Mouse (Mus musculus): ENCODE measurements at regions not wholly inside any gene's neighbourhood (a gene's known extent, or its start where the extent isn't known, plus 50 kb on each side); places are given as distances from the start of the nearest gene placed in this dataset.

DNA sequence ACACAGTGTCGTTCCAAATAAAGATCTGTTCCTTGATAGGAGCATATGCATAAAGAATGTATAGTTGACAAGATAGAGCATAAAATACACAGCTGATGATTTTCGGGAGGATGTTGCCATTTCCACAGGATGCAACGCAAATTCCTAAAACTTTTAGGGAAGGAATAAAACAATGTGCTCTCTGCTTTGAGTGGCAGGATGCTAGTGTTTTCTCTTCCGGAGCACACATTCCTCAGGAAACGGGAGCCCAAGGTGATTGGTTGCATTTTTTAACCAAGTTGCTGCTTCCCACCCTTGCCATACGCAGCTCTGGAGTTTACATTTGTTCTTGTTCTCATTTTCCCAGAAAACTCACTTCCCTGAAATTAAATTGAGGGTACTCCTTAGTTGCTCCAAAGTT is 116.8 kb upstream of the Arhgap28 start:
- no peak for DNase-seq

DNA sequence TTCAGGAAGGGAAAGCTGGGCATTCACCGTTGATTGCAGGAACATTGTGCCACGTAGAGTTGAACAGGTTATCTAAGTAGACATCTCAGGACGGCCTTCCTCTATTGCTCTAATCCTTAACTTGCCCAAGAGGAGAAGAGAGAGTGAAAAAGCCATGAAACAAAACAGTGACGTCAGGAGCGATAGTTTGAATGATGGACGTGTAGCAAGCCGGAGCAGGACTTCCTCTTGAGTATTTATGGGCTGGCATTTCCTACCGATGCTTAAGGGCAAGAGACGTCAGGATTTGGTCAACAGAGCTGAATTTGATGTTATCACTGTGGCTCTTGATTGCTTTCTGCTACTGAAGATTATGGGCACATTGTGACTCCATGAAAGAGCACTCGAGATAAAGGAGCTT is 130.5 kb upstream of the Arhgap28 start:
- DNase-seq = no peak

DNA sequence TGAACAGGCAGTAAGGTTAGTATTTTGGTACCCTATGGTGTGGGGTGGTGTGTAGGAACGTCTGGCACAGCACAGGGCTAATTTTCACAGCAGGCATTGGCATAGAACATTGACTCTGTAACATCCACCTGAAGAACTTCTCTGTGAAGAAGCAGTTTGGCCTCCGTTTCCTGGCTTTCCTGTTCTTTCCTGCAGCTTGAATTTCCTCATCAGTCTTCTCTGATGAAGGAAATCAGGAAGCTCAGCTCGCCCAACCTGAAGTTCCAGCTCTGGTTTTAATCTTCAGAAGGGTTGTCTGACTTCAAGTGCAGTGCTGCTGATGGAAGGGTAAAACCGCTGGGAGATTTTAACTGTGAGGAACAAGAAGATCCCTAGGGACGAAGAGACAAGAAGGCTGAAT is 131.5 kb upstream of the Arhgap28 start:
- no peak for DNase-seq

DNA sequence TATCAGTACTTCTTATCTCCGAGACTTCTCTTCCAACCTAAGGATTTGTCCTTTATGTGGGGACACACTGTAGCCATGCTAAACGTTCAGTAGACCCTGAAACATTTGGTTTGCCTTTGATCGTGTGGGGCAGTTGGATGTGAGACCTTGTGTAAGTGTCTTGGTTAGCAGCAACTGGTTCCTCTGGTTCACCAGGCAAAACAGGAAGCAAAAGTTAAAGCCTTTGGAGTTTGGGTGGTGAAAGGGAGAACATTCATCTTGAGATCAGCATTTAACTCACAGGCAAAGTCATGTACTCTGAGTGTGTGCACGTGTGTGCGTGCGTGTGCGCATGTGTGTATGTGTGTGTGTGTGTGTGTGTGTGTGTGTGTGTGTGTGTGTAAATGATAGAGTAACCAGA is 130.3 kb upstream of the L3mbtl4 start:
- no peak for DNase-seq

DNA sequence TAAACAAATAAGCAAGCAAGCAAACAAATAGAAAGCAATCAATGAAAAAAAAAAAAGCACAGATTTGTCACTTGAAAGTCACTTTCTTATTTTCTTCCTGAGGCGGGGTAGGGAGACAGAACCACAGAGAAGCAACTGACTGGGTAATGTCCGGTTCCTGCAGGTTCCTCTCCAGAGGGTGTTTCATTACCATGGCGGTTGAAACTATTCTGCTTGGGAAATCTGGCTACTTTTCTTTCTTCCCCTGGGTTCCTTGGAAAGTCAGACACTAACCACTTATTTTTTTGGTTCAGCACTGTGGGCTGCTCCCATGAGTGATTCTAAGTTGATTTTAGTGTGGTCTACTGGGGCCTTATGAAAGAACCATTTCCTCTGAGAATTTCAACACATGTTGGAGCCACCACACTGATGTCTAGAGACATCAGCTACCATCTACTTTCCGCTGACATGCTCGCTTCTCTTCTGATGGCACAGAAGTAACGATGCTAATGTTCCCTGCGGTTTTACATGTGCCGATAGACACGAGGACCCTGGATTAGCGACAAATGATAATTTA is 124.3 kb upstream of the L3mbtl4 start:
- no peak for DNase-seq

DNA sequence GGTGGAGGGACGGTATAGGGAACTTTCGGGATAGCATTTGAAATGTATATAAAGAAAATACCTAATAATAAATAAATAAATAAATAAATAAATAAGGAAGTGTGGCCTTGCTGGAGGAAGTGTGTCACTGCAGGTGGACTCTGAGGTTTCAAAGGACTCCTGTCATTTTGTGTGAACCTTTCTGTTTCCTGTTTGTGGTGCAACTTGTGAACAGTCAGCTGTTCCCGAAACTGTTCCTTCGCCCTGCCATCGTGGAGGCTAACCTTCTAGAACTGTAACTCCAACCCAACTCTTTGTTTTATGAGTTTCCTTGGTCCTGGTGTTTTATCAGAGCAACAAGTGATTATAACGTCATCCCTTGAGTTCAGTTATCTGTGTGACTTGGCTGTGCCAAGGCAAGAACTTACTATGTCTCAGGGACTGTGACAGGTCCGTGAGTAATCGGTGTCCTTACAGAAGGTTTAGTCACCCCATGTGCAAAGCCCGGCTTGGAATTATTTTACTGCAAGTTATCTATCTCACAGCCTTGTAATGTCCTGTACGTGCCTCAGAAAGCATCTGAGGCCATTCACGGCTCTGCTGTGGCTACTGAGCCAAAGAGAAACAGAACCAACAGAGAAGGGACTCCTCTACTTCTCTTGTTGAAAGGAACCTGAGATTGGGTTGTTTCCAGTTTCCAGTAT is 121.0 kb upstream of the L3mbtl4 start:
- peak; percentile 69 for DNase-seq

DNA sequence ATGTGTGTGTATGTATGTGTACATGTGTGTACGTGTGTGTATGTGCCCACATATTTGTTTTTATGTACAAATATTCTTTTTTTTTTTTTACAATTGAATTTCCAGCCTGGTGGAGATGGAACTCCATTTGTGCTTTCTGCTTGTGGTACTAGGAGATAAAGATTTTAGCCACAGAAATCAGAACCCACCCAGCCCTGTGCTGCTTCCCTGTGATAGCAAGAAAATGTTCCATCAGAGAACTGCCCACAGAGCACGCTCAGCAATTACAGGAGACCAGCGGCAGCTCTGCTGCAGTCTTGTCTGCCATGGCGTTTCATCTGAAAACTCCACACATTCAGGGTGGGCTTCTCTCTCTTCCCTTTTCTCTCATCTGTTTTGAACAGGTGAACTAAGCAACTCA is 118.7 kb upstream of the L3mbtl4 start:
- no peak for DNase-seq

DNA sequence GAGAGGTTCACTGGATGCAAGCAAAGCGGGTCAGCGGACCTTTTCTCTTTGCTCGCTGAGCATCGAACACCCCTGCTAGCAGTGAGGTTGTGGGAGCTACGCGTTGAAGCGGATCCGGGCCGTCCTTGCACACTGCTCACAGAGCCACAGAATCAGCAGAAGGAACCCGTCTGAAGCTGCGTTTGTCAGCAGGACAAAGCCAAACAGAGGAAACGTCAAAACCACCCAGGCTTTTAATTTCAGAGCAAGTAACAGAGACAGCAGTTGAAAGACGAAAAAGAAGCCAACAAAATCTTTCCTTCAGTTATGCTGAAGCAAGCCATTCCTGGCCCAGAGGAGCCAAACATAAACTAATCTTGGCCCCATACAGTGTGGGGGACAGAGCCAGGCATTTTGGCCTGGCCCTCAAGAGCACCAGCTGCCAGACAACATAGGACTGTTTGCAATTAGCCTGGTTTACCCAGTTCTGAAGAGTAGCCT is 115.4 kb upstream of the L3mbtl4 start:
- DNase-seq = no peak

DNA sequence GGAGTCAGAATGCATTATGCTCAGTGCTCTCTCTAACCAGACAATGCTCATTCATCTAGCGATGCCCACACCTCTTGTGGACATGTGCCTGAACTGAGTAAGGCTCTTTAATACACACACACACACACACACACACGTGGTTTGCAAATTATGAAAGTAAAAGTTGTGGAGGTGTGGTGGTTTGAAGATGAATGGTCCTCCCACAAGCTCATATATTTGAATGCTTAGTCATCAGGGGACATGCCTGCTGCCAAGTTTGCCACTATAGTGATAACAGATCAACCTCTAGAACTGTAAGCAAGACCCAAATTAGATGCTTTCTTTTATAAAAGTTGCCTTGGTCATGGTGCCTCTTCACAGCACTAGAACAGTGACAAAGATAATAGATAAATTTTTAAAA is 112.5 kb upstream of the L3mbtl4 start:
- DNase-seq = no peak

DNA sequence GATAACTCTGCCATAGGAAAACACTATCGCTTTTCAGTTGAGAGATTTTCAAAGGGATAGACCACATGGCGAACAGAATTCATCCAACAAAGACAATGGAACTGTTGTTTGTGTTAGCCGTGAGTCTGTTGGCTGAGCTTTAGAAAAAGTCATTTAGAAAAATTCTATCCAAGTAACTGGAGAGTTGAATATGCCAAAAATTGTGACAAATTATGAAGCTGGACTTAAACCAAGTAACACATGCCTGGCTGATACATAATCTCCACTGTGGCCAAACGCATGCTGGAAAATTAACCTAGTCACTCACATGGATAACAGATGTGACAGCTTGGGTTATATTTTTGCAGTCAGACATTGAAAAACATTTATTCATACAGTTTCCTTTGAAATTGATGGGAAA is 110.1 kb upstream of the L3mbtl4 start:
- no peak for DNase-seq

DNA sequence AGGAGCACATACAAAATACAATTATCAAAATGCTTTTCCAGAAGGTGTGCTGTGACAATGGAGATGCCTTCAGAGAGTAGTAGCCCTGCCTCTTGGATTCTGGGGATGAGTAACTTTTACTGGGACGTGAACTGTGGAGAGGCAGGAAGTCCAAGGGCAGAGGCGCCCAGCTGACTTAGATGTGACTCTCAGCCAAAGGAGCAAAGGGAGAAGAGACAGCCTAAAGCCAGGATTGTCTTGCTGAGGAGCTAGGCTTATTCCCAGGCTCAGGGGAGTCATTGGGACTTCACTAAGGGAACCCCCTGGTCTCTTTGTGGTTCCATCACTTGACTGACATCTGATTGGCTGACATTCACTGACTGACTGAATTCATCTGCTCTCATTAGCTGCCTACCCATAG is 108.9 kb upstream of the L3mbtl4 start:
- peak; percentile 43 for DNase-seq

DNA sequence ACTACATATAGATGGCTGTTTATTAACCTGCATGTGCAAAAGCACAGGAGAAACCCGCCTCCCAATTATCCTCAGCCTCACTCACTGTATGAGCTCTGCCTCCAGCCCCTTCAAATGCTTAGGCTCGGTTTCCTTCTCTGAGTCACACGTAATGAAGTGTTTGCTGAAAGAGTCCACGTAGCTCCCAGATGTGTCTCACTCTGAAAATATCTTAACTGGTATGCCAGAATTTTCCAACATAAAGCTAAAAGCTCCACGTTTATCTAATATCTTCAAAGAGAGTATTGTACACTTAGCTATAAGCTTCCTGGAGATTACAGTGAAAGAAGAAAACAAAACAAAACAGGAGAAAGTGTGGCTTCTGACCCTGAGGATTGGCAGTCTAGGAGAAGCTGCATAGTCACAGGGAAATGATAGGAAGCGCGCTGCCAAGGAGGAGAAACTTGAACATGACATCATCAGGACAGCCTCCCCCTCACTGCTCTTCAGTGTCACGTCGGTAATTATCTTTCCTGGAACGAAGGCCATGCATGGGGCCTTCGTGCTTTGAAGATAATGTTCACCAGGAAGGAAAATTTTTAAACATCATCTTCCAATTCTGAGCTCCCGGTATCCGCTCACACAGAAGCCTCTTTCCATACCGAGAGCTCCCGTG is 108.3 kb upstream of the L3mbtl4 start:
- DNase-seq = peak; percentile 67

DNA sequence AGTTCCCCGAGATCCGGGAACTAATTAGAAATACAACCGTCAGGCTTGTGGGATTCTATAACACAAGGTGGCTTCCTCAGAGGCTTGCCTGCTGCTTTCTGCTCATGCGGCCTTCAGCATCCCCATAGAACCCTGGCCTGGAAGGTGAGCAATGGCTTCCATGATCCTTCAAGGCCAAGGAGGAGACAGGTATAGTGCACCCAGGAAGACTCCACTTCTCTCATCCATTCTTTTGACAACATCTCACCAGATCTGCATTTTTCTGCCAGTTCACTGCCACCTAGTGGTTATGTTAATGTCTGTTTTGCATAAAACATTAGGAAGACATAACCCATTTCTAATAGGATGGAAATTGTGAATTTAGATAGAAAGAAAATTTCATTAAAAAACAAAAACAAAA is 107.2 kb upstream of the L3mbtl4 start:
- peak; percentile 28 for DNase-seq

DNA sequence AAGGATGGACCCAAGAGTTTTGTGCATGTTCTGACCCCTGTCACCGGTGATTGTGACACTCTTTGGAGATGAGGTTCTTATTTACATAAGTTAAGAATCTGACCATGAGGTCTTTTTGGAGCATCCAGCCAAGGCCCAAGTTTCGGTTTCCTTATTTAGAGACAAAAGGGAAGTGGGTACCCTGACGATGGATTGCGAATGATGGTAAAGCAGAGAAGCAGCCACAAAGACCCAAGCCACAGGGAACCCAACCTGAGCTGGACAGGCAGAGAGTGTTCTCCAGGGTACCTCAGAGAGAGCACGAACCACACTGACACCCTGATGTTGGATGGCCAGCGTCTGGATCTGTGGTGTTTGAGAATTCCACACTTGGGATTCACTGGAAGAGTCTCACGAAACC is 100.8 kb upstream of the L3mbtl4 start:
- DNase-seq = no peak

DNA sequence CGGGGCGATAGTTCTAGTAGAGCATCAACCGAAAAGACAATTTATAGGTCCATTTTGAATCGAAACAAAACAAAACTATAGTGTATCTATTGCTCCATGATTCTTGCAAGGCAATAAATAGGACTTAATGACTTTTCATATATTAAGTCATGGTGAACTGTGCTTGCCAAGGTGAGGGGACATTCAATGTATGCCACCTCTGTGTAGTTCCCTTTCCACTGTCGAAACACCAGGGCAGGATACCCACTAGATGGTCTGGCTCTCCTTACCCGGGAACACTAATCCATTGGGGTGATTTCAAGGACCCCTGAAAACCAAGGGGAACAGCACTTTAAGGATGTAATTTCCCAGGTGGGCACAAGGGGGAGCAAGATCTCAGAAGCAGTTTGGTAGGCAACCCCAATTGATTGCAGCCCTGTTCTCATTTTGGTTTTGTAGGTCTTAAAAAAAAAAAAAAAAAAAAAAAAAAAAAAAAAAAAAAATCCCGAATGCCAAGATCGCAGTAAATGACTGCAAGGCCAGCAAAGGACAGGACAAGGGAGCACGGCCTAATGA is 96.9 kb upstream of the L3mbtl4 start:
- peak; percentile 62 for DNase-seq

DNA sequence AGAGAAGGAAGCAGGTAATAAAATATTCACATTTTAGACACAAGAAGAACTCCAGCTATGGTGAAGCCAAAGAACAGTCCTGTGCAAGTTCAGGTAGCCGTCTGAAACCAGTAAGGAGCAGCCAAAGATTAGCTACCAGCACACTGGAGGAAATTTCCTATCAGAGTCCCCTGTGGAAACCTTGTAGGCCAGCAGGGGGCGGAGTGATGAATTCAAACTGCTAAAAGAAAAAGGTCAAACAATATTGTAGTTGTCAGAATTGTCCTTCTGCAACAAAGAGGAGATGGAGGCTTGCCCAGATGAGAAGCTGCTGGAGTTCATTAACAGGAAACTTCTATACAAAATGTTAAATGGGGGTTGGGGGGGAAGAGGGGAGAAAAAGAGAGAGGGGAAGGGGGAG is 95.8 kb upstream of the L3mbtl4 start:
- DNase-seq = peak; percentile 75

DNA sequence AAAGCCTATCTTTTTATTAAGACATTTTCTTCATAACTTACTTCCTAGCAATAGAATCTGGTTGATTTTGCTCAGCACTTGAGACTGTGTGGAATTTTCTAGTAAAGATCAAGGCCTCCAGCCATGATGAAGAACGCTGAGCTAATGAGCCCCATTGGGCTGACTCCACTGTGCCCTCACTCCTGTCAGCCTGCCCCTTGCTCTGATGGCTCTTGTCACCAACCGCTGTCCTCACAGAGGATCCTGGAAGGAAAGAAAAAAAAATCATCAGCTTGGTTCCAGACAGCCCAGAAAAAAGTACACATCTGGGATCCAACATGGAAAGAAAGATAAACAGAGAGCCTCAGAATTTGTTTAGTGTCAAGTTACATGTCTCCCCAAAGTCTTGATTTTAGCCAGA is 88.2 kb upstream of the L3mbtl4 start:
- DNase-seq = peak; percentile 40

DNA sequence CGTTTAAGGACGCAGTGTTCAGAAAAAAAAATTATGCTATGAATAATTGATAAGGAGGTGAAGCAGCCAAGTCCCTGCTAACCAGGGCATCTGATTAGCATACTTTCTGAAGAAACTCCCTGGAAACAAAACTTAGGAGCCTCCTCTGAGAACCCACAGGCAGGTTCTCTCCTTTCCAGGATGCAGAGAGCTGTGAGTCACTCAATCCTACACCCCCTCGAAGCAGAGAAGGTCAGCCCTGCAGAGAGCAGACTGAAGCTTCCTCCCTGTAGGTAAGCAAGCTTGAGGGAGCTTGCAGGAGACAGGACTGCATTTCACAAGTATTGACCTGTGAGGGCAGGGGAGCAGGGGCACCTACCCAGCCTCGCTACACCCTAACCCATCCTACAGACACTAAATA is 83.7 kb upstream of the L3mbtl4 start:
- no peak for DNase-seq

DNA sequence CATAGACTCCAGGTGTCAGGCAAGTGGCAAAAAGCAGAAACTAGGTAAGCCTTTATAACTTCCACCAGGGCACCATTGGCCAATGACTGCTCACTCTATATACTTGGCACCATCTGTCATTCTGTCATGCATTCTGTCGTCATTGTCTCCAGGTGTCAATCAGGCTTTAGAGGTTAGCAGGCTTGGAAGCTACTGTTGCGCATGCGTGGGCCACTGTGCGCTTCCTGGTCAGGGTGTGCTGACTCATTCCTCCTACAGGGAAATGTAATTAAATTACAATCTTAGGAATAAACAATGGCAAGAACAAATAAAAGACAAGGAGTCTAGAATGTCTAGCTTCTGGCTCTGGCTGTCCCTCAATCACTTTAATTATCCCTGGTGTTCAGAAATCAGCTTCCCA is 68.1 kb upstream of the L3mbtl4 start:
- DNase-seq = no peak

DNA sequence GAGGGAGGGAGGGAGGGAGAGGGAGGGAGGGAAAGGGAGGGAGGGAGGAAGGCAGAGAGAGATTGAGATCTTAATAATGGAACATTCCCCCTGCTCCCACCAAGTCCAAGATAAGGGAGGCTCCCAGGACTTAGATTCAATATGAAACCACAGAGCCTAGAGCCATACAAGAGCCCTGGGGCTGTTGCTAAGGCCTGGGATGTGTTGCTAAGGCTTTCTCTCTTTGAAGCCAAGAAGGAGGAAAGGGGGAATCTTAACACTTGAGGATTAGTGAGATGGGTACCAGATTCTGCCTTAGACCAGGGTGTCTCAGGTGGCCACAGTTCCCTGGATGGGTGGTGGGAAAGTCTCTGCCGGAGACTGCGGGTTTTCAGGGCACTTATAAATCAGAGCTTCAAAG is 64.8 kb upstream of the L3mbtl4 start:
- DNase-seq = no peak

DNA sequence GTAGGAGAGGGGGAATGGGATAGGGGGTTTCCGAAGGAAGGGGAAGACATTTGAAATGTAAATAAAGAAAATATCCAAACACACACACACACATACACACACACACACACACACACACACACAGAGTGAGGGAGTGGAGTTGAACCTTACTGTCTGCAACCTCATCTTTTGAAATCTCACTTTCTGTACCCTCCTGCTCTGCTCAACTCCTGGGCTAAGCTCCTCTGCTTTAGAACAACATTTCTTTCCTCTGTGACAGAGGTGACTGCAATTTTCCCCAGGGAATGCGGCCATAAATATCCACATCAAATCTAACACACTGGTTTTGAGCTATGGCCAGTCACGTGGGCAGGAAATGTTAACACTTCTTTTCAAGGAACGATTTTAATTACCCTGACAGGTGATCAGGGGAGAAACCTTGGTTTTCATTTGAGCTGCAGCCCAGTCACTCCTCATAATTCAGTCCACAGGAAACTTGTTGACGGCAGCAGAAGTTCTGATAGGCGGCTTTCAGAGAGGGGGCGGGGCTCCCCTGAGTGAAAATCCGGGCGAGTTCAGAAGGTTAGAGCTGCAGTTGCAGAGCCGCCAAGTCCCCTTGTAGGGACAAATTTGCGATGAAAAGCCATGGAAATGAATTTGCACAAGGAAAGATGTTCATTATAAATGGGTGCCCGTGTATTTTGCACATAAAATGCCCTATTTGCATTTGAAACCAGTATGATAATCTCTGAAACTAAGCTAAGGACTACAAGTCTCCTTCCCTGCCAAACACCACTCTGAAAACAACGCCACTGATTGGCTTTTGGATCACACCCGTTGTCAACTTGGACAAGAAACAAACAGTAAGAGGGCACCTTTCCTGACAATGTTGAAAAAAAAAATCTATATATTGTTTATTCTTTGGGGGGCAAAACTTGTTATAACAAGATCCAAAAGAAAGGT is 63.0 kb upstream of the L3mbtl4 start:
- peak; percentile 85 for DNase-seq

DNA sequence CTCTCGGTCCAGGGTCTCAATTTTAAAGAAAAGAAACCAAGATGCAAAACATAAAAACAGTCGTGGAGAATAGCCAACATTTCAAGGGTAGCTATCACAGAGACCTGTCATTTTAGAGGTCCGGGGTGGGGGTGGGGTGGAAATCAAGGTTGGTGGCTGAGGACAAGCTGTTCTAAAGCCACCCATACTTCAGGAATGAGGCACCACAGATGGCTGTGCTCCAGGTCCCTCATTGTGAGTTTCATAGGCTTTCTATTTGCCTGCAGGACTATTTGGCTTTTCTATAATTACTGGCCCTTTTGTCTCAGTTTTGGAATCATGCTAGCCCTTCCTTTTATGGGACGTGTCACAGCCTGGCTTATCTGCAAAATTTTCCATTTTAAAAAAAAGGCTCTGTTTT is 55.4 kb upstream of the L3mbtl4 start:
- DNase-seq = peak; percentile 64
